Mouse (Mus musculus) kidney, embryonic 14.5 days (tissue): ENCODE measurements around the gene Prkn. TPM values are rescaled to one million over a fixed set of nuclear protein-coding genes. Genes with fewer than 3 reads are reported as not detected.
A peak's percentile ranks its signal among the peaks of the same experiment; 100 is the strongest.

Experiments
- ATAC-seq: fragments of 200-750 bp; cut with Nextera tagmentation; 2 replicates; pipeline ENCODE4 v1.8.0; 2017; ENCODE audit warnings: moderate number of reproducible peaks, mild to moderate bottlenecking, moderate TSS enrichment, moderate library complexity; ENCODE audit not compliant: low FRiP score, low TSS enrichment
- H3K27ac ChIP-seq: fragments of 300-500 bp; sonication (generic); 2 replicates; pipeline ENCODE4 v1.5.1; 2014; ENCODE audit warnings: low read depth, mild to moderate bottlenecking, low read length, moderate library complexity, mixed read lengths
- H3K27me3 ChIP-seq: fragments of 300-500 bp; sonication (generic); 2 replicates; pipeline ENCODE4 v1.6.1; 2014; ENCODE audit warnings: mild to moderate bottlenecking, low read length; ENCODE audit not compliant: control insufficient read depth, insufficient read depth
- H3K36me3 ChIP-seq: fragments of 300-500 bp; sonication (generic); 2 replicates; pipeline ENCODE4 v1.6.1; 2014; ENCODE audit warnings: low read length, mixed read lengths; ENCODE audit not compliant: control insufficient read depth, insufficient read depth
- H3K4me1 ChIP-seq: fragments of 300-500 bp; sonication (generic); 2 replicates; pipeline ENCODE4 v1.6.1; 2014; ENCODE audit warnings: low read length, mixed read lengths; ENCODE audit not compliant: control insufficient read depth, insufficient read depth
- H3K4me2 ChIP-seq: fragments of 300-500 bp; sonication (generic); replicated peaks from 2 replicates; pipeline ENCODE4 v1.6.1; 2014; ENCODE audit warnings: low read depth, mild to moderate bottlenecking, low read length
- H3K4me3 ChIP-seq: fragments of 300-500 bp; sonication (generic); 2 replicates; pipeline ENCODE4 v1.5.1; 2014; ENCODE audit warnings: mild to moderate bottlenecking, low read length
- H3K9ac ChIP-seq: fragments of 300-500 bp; sonication (generic); 2 replicates; pipeline ENCODE4 v1.6.1; 2014; ENCODE audit warnings: low read depth, mild to moderate bottlenecking, low read length, moderate library complexity
- H3K9me3 ChIP-seq: fragments of 300-500 bp; sonication (generic); 2 replicates; pipeline ENCODE4 v1.6.1; 2016; ENCODE audit warnings: low read length; ENCODE audit not compliant: control insufficient read depth
- WGBS: fragments of 180-500 bp; shearing (Covaris S2); extraction: QIAGEN DNeasy Blood & Tissue Kit; methylation state at CpG from one replicate; pipeline ENCODE4 v1.1.7; 2014; 5-methylcytosine and 5-hydroxymethylcytosine counted together
- polyA plus RNA-seq: library from polyadenylated mRNA; unstranded; fragments of >200 nt; fragmentation: Nextera tagmentation; extraction: Ambion mirVana; gene quantifications from 2 replicates; pipeline ENCODE4 v1.2.1, GENCODE M21; 2014

Gene Prkn
- polyA plus RNA-seq, 1 experiment from 2014 or later = 2.2 TPM

GRCm38 (mm10) chr17:11926865-11927386 is 1086.7 kb downstream of the Prkn start:
- H3K9ac ChIP-seq = no peak overlapping the region
- no peaks in the 10 kb centered on the region for H3K9me3 ChIP-seq
- no peaks in the 10 kb centered on the region for H3K27me3 ChIP-seq
- 34% methylated on average over 11 of the region's 11 CpGs for WGBS
- ATAC-seq = no peak
- H3K27ac ChIP-seq = no peak overlapping the region
- no peaks in the 10 kb centered on the region for H3K4me1 ChIP-seq
- no peak overlapping the region for H3K4me3 ChIP-seq
- peak overlapping the region; percentile 5; the same call in 1 of the 2 replicates for H3K4me2 ChIP-seq
- no peaks in the 10 kb centered on the region for H3K36me3 ChIP-seq

GRCm38 (mm10) chr17:11931641-11932040 is 1091.5 kb downstream of the Prkn start:
- H3K36me3 ChIP-seq = no peaks in the 10 kb centered on the region
- 88% methylated on average over 4 of the region's 4 CpGs for WGBS
- ATAC-seq = no peak
- no peak overlapping the region for H3K9ac ChIP-seq
- H3K4me2 ChIP-seq = no peak overlapping the region
- H3K4me1 ChIP-seq = no peaks in the 10 kb centered on the region
- no peak overlapping the region for H3K27ac ChIP-seq
- H3K9me3 ChIP-seq = no peaks in the 10 kb centered on the region
- no peaks in the 10 kb centered on the region for H3K27me3 ChIP-seq
- no peak overlapping the region for H3K4me3 ChIP-seq

- 83% methylated on average over 5 of the region's 5 CpGs for WGBS
- Histone ChIP-seq H3K9ac (no peak overlapping the region), H3K9me3 (no peaks in the 10 kb centered on the region), H3K27ac (no peak overlapping the region), H3K4me1 (no peaks in the 10 kb centered on the region), H3K4me2 (no peak overlapping the region), H3K4me3 (no peak overlapping the region), H3K36me3 (no peaks in the 10 kb centered on the region), H3K27me3 (no peaks in the 10 kb centered on the region)
- no peak for ATAC-seq
Measured at GRCm38 (mm10) chr17:11933737-11934136, 1093.6 kb downstream of the Prkn start.

GRCm38 (mm10) chr17:11947436-11947835 is 1107.3 kb downstream of the Prkn start:
- Histone ChIP-seq H3K36me3 (no peaks in the 10 kb centered on the region), H3K27me3 (no peaks in the 10 kb centered on the region), H3K9me3 (no peaks in the 10 kb centered on the region), H3K4me2 (no peak overlapping the region), H3K4me3 (no peak overlapping the region), H3K4me1 (0 out of 2 replicates have a peak, but pooled peaks cover 7% of the 10 kb centered on the region), H3K27ac (no peak overlapping the region), H3K9ac (no peak overlapping the region)
- no peak for ATAC-seq
- 85% methylated on average over 3 of the region's 3 CpGs for WGBS

- ATAC-seq = 0 out of 2 replicates have a peak, but pooled peaks have one; percentile 22
- Histone ChIP-seq H3K9me3 (no peaks in the 10 kb centered on the region), H3K4me2 (no peak overlapping the region), H3K36me3 (no peaks in the 10 kb centered on the region), H3K27me3 (no peaks in the 10 kb centered on the region), H3K4me3 (no peak overlapping the region), H3K9ac (no peak overlapping the region), H3K4me1 (0 out of 2 replicates have a peak, but pooled peaks cover 7% of the 10 kb centered on the region), H3K27ac (no peak overlapping the region)
- WGBS = 26% methylated on average over 10 of the region's 10 CpGs
Measured at GRCm38 (mm10) chr17:11949551-11950197, 1109.5 kb downstream of the Prkn start.

GRCm38 (mm10) chr17:11950198-11950594 is 1110.0 kb downstream of the Prkn start:
- no peaks in the 10 kb centered on the region for H3K27me3 ChIP-seq
- whole genome bisulfite sequencing = 49% methylated on average over 8 of the region's 8 CpGs
- H3K27ac ChIP-seq = no peak overlapping the region
- H3K9ac ChIP-seq = no peak overlapping the region
- no peaks in the 10 kb centered on the region for H3K36me3 ChIP-seq
- 0 out of 2 replicates have a peak, but pooled peaks cover 7% of the 10 kb centered on the region for H3K4me1 ChIP-seq
- no peak overlapping the region for H3K4me2 ChIP-seq
- H3K9me3 ChIP-seq = no peaks in the 10 kb centered on the region
- no peak overlapping the region for H3K4me3 ChIP-seq
- ATAC-seq = peak; percentile 30; the same call in 1 of the 2 replicates

- Histone ChIP-seq H3K4me2 (no peak overlapping the region), H3K4me3 (no peak overlapping the region), H3K9me3 (peaks cover 4% of the 10 kb centered on the region; the same call in 1 of the 2 replicates), H3K27me3 (no peaks in the 10 kb centered on the region), H3K36me3 (no peaks in the 10 kb centered on the region), H3K9ac (no peak overlapping the region), H3K27ac (no peak overlapping the region), H3K4me1 (no peaks in the 10 kb centered on the region)
- ATAC-seq = no peak
- WGBS = 77% methylated on average over 6 of the region's 6 CpGs
Measured at GRCm38 (mm10) chr17:11955317-11955716, 1115.1 kb downstream of the Prkn start.

GRCm38 (mm10) chr17:11960492-11960891 is 1120.3 kb downstream of the Prkn start:
- WGBS = 87% methylated on average over 8 of the region's 8 CpGs
- Histone ChIP-seq H3K4me3 (no peak overlapping the region), H3K4me2 (no peak overlapping the region), H3K36me3 (no peaks in the 10 kb centered on the region), H3K9me3 (peaks cover 4% of the 10 kb centered on the region; the same call in 1 of the 2 replicates), H3K9ac (no peak overlapping the region), H3K27me3 (no peaks in the 10 kb centered on the region), H3K27ac (no peak overlapping the region), H3K4me1 (no peaks in the 10 kb centered on the region)
- no peak for ATAC-seq

- H3K9ac ChIP-seq = no peak overlapping the region
Measured at GRCm38 (mm10) chr17:11962808-11963207, 1122.6 kb downstream of the Prkn start.

More at GRCm38 (mm10) chr17:11962808-11963207, 1122.6 kb downstream of the Prkn start:
- Histone ChIP-seq H3K4me2 (peak overlapping the region; percentile 15; the same call in 1 of the 2 replicates), H3K36me3 (no peaks in the 10 kb centered on the region), H3K4me3 (no peak overlapping the region), H3K27me3 (no peaks in the 10 kb centered on the region), H3K27ac (no peak overlapping the region), H3K4me1 (no peaks in the 10 kb centered on the region), H3K9me3 (peaks cover 4% of the 10 kb centered on the region; the same call in 1 of the 2 replicates)
- 0 out of 2 replicates have a peak, but pooled peaks have one; percentile 52 for ATAC-seq
- 22% methylated on average over 11 of the region's 11 CpGs for WGBS
